Mouse (Mus musculus) layer of hippocampus, adult 8-10 months (tissue): ENCODE measurements at regions not wholly inside any gene's neighbourhood (a gene's known extent, or its start where the extent isn't known, plus 50 kb on each side); places are given as distances from the start of the nearest gene placed in this dataset.

ENCODE experiments used
- DNase-seq, 2 experiments: peaks; one replicate each; pipeline ENCODE4 v3.0.0; 2022; ENCODE audit warnings: low spot score in 2 of 2
- microRNA-seq, 2 experiments: library from miRNA; unstranded; fragments of <30 nt; microRNA quantifications; one replicate each; pipeline ENCODE4 v1.2.0; 2022

- DNase-seq = no peak
These were observed 153.0 kb downstream of the Gm11361 start for GRCm38 (mm10) chr13:28410324-28410723.

GRCm38 (mm10) chr13:28409609-28409902 is 152.2 kb downstream of the Gm11361 start:
- no peak for DNase-seq

- no peak for DNase-seq
These were observed 151.7 kb downstream of the Gm11361 start for GRCm38 (mm10) chr13:28408868-28409608.

- no peak for DNase-seq
These were observed 143.1 kb downstream of the Gm11361 start for GRCm38 (mm10) chr13:28400459-28400858.

Small RNA genes lying in the stretch of these regions (microRNA-seq; reads per million reads assigned to microRNA genes)
- gene Mir6368 = 0 reads per million in 2 experiments
